Mouse (Mus musculus) frontal cortex, postnatal 10 days (tissue): ENCODE results near the gene Kyat3.

Source experiments
- DNase-seq, 2 experiments: peaks; one replicate each; pipeline ENCODE4 v3.0.0; 2022; ENCODE audit warnings: low spot score in 2 of 2, mixed read lengths in 1 of 2

Gene Kyat3

DNA sequence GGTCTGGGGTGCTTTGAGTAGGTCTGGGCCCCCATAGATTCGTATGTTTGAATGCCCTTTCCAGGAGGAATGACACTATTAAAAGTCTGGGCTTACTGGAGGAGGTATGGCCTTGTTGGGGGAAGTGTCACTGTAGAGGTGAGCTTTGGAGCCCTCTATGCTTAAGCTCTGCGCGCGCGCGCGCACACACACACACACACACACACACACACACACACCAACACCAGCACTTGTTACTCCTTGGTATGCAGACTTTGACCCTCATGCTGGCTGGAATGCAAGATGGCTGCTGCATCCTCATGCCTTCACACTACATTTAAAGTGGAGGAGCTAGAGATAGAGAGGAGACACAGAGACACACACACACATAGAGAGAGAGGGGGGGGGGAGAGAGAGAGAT lies 46.8 kb downstream of the Kyat3 start:
- no peak for DNase-seq

DNA sequence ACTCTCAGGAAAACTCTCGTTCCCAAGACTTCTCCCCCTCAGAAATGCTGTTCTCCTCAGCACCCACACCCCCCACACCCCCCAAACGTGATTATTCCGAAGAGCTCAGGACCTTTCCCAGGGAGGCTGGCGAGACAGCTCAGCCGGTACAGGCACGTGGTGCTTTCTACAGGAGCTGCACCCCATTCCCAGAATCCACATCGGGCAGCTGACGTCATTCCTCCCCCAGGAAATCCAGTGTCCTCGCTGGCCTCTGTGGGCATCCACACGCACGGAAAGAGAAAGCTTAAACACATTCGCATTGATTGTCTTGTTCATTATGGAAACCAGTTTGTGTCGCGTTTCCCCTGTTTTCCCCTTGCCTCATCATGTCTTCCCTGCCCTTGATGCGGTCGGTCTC lies 48.3 kb downstream of the Kyat3 start:
- no peak for DNase-seq

- DNase-seq, result no peak
Observed at GRCm38 (mm10) chr3:142755132-142755867, 54.4 kb downstream of the Kyat3 start.

DNA sequence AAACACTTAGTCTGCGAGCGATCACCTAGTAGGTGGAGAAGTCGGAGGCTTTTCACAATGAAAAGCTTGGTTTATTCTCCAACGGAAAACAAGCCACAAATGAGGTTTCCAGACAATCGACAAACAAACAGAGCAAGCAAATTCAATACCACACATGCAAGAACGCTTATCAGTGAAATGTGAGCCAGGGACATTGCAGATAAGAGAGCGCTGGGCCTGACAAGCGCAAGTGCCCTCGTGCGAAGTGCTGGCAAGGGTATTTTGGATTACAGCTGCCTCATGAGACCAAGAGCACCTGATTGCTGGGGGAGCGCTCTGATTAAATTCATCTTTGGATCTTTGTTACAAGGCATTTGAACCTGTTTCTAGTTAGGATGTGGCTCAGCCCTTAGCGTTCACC lies 57.0 kb downstream of the Kyat3 start:
- DNase-seq, result no peak

GRCm38 (mm10) chr3:142758593-142758992 lies 57.7 kb downstream of the Kyat3 start:
- no peak for DNase-seq

GRCm38 (mm10) chr3:142760356-142760755 lies 59.5 kb downstream of the Kyat3 start:
- no peak for DNase-seq

DNA sequence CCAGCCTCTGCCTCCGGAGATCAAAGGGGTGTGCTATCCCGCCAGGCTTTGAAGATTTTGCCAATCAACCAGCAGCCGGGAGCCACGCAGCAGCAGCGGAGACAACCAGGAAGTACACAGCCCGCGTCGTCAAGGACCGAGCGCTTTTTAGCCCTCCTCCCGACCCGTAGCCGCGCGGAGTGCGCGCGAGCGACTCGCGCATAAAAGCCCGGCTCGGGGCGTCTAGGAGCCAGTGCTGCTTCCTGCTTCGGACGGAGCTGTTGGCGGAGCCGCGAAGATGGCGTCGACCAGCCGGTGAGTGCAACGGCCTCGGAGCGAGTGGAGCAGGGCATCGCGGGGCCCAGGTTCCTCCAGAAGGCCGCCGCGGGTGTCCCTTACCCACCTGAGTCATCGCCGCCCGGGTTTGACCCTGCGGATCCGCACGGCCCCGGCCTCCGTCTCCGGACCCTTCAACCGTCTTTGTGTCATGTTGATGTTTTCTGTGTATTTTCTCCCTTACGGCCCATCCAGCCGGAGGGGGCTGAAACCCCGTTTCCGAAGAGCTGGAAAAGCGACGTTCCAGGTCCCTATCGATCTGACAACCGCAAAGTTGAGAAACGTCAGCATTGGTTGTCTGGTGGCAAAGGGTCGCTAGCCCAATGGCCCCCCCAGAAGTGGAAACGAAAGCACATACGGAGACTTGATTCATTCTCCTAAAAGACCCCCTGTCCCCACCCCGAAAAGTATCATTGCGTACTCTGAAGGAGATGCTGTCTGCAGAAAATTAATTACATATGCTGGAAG lies 64.3 kb downstream of the Kyat3 start, which contains the start of gene Gtf2b:
Gtf2b (plus strand) TSS at position 51 of the 783 bp plus-strand sequence.
- peak; percentile 81 to 89 for DNase-seq

- no peak for DNase-seq
Observed at GRCm38 (mm10) chr3:142765778-142766165, 64.9 kb downstream of the Kyat3 start.

- DNase-seq, result no peak
Observed at GRCm38 (mm10) chr3:142768498-142768897, 67.6 kb downstream of the Kyat3 start.

GRCm38 (mm10) chr3:142770518-142770917 lies 69.7 kb downstream of the Kyat3 start:
- no peak for DNase-seq

- no peak for DNase-seq
Observed at GRCm38 (mm10) chr3:142773538-142774191, 72.8 kb downstream of the Kyat3 start.

- no peak for DNase-seq
Observed at GRCm38 (mm10) chr3:142777227-142777626, 76.4 kb downstream of the Kyat3 start.

GRCm38 (mm10) chr3:142786423-142787072 lies 85.7 kb downstream of the Kyat3 start:
- DNase-seq, result no peak

DNA sequence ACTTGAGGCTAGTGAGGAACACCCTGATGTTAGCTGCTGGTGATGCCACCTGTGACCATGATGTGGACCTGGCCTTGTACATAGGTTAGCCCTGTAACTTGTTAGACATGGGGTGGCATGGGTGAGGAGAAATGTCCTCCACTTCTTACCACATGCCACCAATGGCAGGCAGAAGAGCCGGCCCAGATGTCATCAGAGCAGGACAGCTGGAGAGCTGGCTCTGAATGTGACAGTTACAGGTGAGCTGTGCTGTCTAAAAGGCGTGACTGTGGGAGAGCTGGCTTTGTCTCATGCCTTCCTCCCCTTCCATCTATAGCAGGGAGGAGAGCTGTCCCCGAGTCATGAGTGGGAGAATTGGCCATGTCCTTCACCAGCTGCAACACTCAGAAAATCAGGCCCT lies 94.7 kb downstream of the Kyat3 start:
- no peak for DNase-seq
